Mouse (Mus musculus) embryonic fibroblast, embryonic 13.5 days (primary cell): ENCODE data around the gene Faim.

Experiments used
- CTCF ChIP-seq: IDR thresholded peaks from 2 replicates; pipeline ENCODE4 v1.5.1; 2011; ENCODE audit warnings: mild to moderate bottlenecking, control low read depth, low read length, moderate library complexity, borderline replicate concordance; ENCODE audit not compliant: insufficient read depth
- POLR2A ChIP-seq: IDR thresholded peaks from 2 replicates; pipeline ENCODE4 v1.6.1; 2011; ENCODE audit warnings: low read depth, mild to moderate bottlenecking, control low read depth, low read length, moderate library complexity

DNA sequence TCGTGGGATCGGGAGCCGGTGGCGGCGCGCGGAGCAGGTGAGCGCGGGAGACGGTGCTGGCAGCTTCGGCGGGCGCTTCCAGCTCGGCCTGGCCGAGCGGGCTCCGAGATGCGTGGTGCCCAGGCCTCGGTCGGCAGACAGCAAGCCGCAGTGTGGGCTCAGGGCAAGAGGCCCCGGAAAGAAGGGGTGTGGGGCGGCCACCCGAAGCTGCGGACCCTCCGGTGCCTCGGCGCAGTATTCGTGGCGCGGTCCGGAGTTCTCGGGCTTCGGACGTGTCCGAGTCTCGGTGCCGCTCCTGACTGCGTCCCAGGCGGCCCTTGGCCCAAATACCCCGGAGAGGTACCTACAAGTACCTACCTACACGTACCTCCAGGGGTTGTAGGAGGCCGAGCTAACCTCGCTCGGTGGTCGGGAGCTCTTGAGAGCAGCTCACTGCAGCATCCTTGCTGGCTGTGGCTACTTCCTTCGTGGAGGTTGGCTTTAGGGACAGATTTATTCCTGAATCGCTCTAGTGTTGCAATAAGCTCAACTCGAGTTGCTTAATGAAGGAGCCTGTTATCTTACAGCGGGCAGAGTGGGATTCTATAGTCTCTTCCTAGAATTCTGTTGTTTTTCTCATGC, 413 bp downstream of the Faim start:
- TF ChIP-seq POLR2A (no peak; the same call in 1 of the 2 replicates), CTCF (no peak)
